Mouse (Mus musculus): ENCODE measurements at regions not wholly inside any gene's neighbourhood (a gene's known extent, or its start where the extent isn't known, plus 50 kb on each side); places are given as distances from the start of the nearest gene placed in this dataset.

- no peak for ATAC-seq (ENCODE audit: poor library complexity, severe bottlenecking)
Observed at GRCm38 (mm10) chr2:30677498-30677897, 82.7 kb downstream of the Cstad start.

DNA sequence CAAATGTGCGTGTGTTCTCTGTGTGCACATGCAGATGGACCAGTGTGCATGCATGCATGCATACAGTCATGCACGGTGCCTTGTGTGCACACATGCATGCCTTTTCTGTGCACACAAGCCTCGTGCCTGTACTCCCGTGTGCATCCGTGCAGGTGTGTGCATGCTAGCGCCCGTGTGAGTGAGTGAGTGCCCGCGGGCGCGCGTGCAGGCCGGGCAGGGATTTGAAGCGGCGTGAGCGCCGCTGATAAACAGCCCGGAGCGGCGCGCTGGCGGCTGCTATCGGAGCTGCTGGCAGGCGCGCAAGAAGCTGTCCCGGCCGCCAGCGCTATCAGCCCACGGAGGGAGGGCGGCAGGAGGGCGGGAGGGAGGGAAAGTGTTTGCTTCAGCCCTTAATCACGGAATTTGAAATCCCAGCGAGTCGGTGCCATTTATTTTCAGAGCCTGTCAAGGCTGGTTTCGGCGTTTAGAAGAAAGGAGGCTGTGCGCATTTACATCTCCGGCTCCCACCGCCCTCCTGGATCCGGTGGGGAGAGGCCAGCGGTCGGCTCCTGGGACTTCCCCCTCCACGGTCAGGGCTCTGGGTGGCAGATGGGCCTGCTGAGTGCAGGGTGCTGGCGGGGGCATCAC, 82.1 kb downstream of the Cstad start:
- no peak for ATAC-seq (ENCODE audit: poor library complexity, severe bottlenecking)

- ATAC-seq (ENCODE audit: poor library complexity, severe bottlenecking) = no peak
Observed at GRCm38 (mm10) chr2:30676450-30676832, 81.6 kb downstream of the Cstad start.

DNA sequence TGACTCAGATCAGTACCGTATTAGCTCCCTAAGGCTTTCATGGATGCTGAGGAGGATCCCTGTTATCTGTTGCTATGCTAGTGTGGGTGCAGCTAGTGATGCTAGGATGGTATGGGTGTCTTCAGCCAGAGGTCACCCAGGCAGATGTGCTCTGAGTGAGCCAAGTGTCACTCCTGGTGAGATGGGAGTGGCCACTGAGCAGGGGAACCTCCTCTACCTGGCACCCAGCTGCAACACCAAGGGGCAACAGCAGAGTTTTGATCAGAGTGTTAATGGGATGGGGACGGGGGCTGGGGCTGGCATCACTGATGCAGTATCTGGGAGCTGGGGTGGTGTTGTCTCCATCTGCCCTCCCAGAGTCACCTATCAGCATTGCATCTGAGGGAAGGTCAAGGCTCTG, 81.0 kb downstream of the Cstad start:
- ATAC-seq (ENCODE audit: poor library complexity, severe bottlenecking) = no peak

- no peak for ATAC-seq (ENCODE audit: poor library complexity, severe bottlenecking)
Observed at GRCm38 (mm10) chr2:30670836-30671586, 76.2 kb downstream of the Cstad start.

DNA sequence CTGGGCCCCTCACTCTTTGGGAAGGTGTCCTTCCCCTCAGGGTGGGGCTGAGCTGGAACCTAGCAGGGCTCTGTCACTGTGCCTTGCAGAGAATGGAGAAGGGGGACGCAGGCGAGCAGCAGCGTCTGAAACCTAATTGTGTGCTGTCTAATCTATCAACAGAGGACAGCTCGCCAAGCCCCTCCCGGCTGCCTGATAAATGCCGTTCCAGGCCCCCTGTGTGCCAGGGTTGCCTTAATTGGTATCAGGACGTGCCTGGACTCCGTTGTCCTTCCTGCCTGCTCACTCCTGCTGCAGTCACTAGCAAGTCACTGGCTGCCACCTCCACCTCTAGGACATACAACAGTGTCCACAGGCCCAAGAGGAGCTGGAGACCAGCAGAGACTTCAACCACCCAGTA, 72.6 kb downstream of the Cstad start:
- ATAC-seq (ENCODE audit: poor library complexity, severe bottlenecking) = no peak

GRCm38 (mm10) chr2:30661147-30661546, 66.3 kb downstream of the Cstad start:
- no peak for ATAC-seq (ENCODE audit: poor library complexity, severe bottlenecking)

GRCm38 (mm10) chr2:30660613-30660991, 65.8 kb downstream of the Cstad start:
- no peak for ATAC-seq (ENCODE audit: poor library complexity, severe bottlenecking)

DNA sequence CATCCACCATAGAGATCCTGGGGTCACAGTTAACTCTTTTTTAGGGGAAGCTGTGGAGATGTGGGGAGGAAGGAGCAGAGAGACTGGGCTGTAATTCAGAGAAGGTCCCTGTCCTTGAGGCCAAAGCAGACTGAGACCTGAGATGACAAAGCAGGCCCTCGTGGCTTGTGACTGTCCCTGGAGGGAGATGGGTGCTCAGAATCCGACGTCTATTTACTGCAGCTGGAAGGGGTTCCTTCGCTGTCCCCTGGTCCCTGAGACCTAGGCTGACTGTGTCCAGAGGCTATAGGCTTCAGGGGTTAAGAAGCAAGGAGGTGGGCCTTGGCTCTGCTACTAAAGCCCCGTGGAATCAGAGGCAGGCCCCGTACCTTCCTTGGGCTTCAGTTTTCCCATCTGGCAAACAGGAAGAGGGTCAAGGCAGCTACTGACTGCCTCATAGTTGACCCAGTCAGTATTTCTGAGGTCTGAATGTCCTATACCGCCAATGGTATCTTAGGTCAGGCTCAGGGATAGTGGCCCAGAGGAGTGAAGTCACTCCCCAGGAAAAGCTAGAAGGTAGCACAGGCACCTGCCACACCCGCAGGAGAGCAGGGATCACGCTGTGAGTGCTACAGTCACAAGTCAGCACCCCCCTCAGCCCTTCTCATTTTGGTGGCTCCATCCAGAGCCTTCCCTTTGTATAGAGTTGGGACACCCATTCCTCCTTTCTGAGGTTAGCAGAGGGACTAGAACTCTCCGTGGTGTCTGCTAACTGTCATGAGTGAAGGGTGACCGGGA, 65.2 kb downstream of the Cstad start:
- no peak for ATAC-seq (ENCODE audit: poor library complexity, severe bottlenecking)

DNA sequence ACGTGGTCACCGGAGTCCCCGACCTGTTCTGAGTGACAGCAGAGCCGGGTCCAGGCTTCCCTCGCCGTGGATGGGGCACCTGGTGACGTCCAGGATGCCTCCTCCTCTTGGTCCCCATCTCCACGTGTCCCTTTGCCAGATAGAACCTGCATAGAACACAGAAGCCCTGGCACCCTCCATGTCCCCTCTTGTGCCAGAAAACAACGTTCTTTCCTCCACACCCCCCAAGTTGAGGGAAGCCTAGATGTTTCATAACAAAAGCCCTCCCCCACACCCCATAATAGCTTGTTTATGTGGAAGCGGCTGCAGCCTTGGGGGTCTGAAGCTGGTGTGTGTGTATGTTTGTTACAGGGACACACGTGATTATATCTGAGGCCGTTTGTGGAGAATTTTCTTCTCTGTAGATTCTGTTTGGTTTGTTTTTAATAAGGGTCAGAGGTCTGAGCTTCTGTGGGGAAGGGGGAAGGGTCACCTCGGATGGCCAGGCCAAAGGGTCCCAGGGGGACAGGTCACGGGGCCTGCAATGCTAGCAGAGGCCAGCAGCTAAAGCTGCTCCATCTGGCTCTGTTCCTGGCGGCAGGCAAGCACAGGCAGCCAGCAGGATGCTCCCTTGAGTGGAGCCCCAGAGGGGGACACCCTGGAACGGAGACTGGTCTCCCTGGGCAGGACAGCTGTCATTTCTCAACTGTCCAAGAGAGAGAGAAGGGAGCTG, 64.2 kb downstream of the Cstad start:
- peak; percentile 55 for ATAC-seq (ENCODE audit: poor library complexity, severe bottlenecking)

Measured in megakaryocyte, adult 5-6 weeks (primary cell).